Mouse (Mus musculus) frontal cortex, adult (tissue): ENCODE measurements around the gene Calb2.

Experiments used
- ATAC-seq: cut with Nextera tagmentation; 2 replicates; pipeline ENCODE4 v1.9.2; 2017; ENCODE audit warnings: mild to moderate bottlenecking, moderate library complexity, mixed read lengths; ENCODE audit not compliant: low TSS enrichment

The Calb2 gene

DNA sequence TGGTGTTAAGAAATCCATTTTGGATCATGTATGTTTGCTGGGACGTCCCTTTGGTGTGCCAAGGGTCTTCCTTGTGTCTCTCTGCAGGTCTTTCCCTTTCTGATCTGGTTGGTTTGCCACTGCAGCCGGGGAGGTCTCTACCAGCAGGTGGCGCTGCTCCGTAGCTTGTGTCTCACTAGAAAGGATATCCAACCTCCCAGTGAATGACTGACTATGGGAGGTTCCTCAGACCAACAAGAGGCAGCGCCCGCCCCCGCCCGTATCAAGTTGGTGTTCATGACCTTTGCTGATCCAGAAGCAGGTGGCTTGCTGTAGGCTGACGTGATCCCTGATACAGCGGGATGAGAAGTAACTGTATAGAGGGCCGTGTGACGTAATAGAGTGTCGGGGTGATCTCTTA, 37.5 kb downstream of the Calb2 start:
- ATAC-seq: peak; percentile 93

DNA sequence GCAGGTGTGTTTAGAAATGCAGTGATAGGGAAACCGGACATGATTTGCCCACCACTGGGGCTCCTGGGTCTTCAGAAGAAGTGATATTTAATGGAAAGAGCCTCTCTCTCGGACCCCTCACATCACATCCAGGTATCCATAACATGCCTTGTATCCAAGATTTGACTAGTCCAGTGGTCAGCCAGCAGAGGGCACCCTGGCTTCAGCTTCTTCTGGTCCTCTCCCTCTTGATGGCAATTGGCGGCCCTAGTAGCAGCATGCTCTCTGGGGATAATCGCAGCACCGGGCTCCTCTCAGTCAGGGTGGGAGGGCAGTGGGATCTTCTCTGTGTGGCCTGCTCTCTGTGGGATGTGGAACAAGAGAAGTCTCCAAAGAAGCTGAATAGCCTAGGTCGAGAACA, 48.3 kb downstream of the Calb2 start:
- peak; percentile 67; the same call in 1 of the 2 replicates for ATAC-seq

GRCm38 (mm10) chr8:110102653-110103052, 65.4 kb downstream of the Calb2 start, which contains the start of gene Gm17720:
Gm17720 (minus strand) TSS chr8:110102753.
- ATAC-seq: no peak

GRCm38 (mm10) chr8:110101676-110102075, 66.3 kb downstream of the Calb2 start:
- ATAC-seq: no peak

- no peak for ATAC-seq
These were observed 67.1 kb downstream of the Calb2 start, which contains the start of gene Gm21964 for GRCm38 (mm10) chr8:110100907-110101306. Gm21964 (plus strand) TSS chr8:110101207.

GRCm38 (mm10) chr8:110091869-110092268, 76.1 kb downstream of the Calb2 start:
- no peak for ATAC-seq
